Mouse (Mus musculus): ENCODE measurements around the gene Erbb4. TPM values are rescaled to one million over a fixed set of nuclear protein-coding genes. Genes with fewer than 3 reads are reported as not detected.

Gene Erbb4
- total RNA-seq, 2 experiments from 2014 or later: 57.6 to 60.9 TPM

DNA sequence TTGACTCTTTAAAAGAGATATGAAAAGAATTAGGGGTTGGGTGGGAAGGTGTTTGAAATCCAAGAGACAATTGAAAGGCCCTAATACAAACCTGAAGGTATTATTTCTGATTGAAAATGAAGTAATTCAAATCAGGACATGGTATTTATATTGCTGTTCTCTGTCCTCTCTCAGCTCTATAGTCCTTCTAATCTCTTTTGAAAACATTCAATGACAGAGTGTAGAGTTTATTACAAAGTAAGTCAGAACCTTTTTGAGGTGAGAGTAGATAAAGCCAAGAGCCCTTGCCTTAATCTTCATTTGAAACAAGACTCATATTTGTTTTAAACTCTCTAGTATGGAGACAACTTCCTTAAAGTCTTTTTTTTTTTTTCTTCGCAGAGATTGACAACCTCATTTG is 1087.8 kb downstream of the Erbb4 start:
- intact Hi-C loops (cut with DNase I): no loop called here
- no peak for DNase-seq (ENCODE audit: extremely low spot score in 1 of 2, low spot score in 2 of 2)

DNA sequence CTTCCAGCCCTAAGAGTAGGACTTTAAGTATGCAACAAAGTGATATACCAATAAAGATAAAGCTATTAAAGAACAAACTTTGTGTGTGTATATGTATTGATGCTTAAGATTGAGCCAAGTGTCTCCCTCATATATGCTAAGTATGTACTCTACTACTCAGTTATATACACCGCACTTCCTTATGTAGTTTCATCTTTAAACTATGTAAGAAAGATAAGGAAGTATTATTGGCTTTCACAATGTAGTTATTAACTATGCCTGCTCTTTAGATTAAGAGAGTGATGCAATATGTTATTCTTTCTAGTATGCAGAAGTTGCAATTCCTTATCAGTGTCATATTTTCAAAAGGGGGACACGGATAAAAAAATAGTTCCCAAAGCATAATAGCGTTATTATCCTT is 1088.2 kb downstream of the Erbb4 start:
- no peak for DNase-seq (ENCODE audit: extremely low spot score in 1 of 2, low spot score in 2 of 2)
- intact Hi-C loops (cut with DNase I): no loop called here
